Mouse (Mus musculus): ENCODE measurements around the gene Siglec1. TPM values are rescaled to one million over a fixed set of nuclear protein-coding genes. Genes with fewer than 3 reads are reported as not detected.
"Not testable (repeated sequence)": the region's sequence is repeated elsewhere in the genome, so short reads cannot be mapped to it uniquely, and the experiment has no call there.

The Siglec1 gene
- polyA plus RNA-seq, 1 experiment from 2014 or later: 0.13 TPM

GRCm38 (mm10) chr2:131044354-131044852 lies 42.2 kb downstream of the Siglec1 start:
- peaks cover 10% of the 10 kb centered on the region for H3K27me3 ChIP-seq (replicated peaks; ENCODE audit: control insufficient read depth, insufficient read depth, low read length)
- no peak overlapping the region for H3K9ac ChIP-seq (replicated peaks; ENCODE audit: low read depth, low read length)
- H3K4me2 ChIP-seq (ENCODE audit: low read length): no peak overlapping the region
- H3K9me3 ChIP-seq (ENCODE audit: control insufficient read depth, low read length): no peaks in the 10 kb centered on the region
- no peaks in the 10 kb centered on the region for H3K36me3 ChIP-seq (ENCODE audit: control insufficient read depth, insufficient read depth)
- H3K4me1 ChIP-seq (replicated peaks; ENCODE audit: control insufficient read depth, insufficient read depth, low read length): peaks cover 12% of the 10 kb centered on the region
- no peak overlapping the region for H3K4me3 ChIP-seq (replicated peaks; ENCODE audit: low read length)
- 9% methylated on average over 7 of the region's 7 CpGs for WGBS
- H3K27ac ChIP-seq (ENCODE audit: low read length): no peak overlapping the region
- ATAC-seq: no peak

GRCm38 (mm10) chr2:131042988-131043387 lies 43.6 kb downstream of the Siglec1 start, which contains the start of gene Gfra4:
Gene Gfra4 (minus strand): TSS chr2:131043088.
- no peak for ATAC-seq
- no peak within 1 kb of the TSS; the same call in 1 of the 2 replicates for H3K4me3 ChIP-seq (replicated peaks; ENCODE audit: low read length)
- no peak within 1 kb of the TSS for H3K27ac ChIP-seq (ENCODE audit: low read length)
- H3K9ac ChIP-seq (replicated peaks; ENCODE audit: low read depth, low read length): peak within 1 kb of the TSS; percentile 83; the same call in 1 of the 2 replicates
- H3K36me3 ChIP-seq (ENCODE audit: control insufficient read depth, insufficient read depth): no peaks in the 10 kb centered on the region
- WGBS: 75% methylated on average over 2 of the region's 2 CpGs
- peaks cover 12% of the 10 kb centered on the region for H3K4me1 ChIP-seq (replicated peaks; ENCODE audit: control insufficient read depth, insufficient read depth, low read length)
- no peaks in the 10 kb centered on the region for H3K9me3 ChIP-seq (ENCODE audit: control insufficient read depth, low read length)
- H3K4me2 ChIP-seq (ENCODE audit: low read length): peak within 1 kb of the TSS; percentile 83
- H3K27me3 ChIP-seq (replicated peaks; ENCODE audit: control insufficient read depth, insufficient read depth, low read length): peaks cover 10% of the 10 kb centered on the region

- Histone ChIP-seq H3K9me3 (ENCODE audit: control insufficient read depth, low read length) (no peaks in the 10 kb centered on the region), H3K27me3 (replicated peaks; ENCODE audit: control insufficient read depth, insufficient read depth, low read length) (peaks cover 10% of the 10 kb centered on the region), H3K36me3 (ENCODE audit: control insufficient read depth, insufficient read depth) (no peaks in the 10 kb centered on the region), H3K4me2 (ENCODE audit: low read length) (peak overlapping the region; percentile 83), H3K4me1 (replicated peaks; ENCODE audit: control insufficient read depth, insufficient read depth, low read length) (peaks cover 18% of the 10 kb centered on the region), H3K9ac (replicated peaks; ENCODE audit: low read depth, low read length) (peak overlapping the region; percentile 83), H3K27ac (ENCODE audit: low read length) (peak overlapping the region; percentile 44; the same call in 1 of the 2 replicates), H3K4me3 (replicated peaks; ENCODE audit: low read length) (peak overlapping the region; percentile 68)
- 3% methylated on average over 110 of the region's 115 CpGs for WGBS
- ATAC-seq: peak; percentile 91
These were observed 45.4 kb downstream of the Siglec1 start for GRCm38 (mm10) chr2:131040854-131041825.

- no peak for ATAC-seq
- no peaks in the 10 kb centered on the region for H3K36me3 ChIP-seq (ENCODE audit: control insufficient read depth, insufficient read depth)
- no peak overlapping the region for H3K4me3 ChIP-seq (replicated peaks; ENCODE audit: low read length)
- H3K27me3 ChIP-seq (replicated peaks; ENCODE audit: control insufficient read depth, insufficient read depth, low read length): peaks cover 10% of the 10 kb centered on the region
- H3K27ac ChIP-seq (ENCODE audit: low read length): no peak overlapping the region
- no peak overlapping the region for H3K9ac ChIP-seq (replicated peaks; ENCODE audit: low read depth, low read length)
- H3K4me2 ChIP-seq (ENCODE audit: low read length): no peak overlapping the region
- H3K9me3 ChIP-seq (ENCODE audit: control insufficient read depth, low read length): peaks cover 2% of the 10 kb centered on the region; the same call in 1 of the 2 replicates
- WGBS: 77% methylated on average over 5 of the region's 5 CpGs
- H3K4me1 ChIP-seq (replicated peaks; ENCODE audit: control insufficient read depth, insufficient read depth, low read length): peaks cover 18% of the 10 kb centered on the region
These were observed 47.9 kb downstream of the Siglec1 start for GRCm38 (mm10) chr2:131038675-131039074.

- H3K9ac ChIP-seq (replicated peaks; ENCODE audit: low read depth, low read length): no peak overlapping the region
- H3K27me3 ChIP-seq (replicated peaks; ENCODE audit: control insufficient read depth, insufficient read depth, low read length): peaks cover 10% of the 10 kb centered on the region
- H3K27ac ChIP-seq (ENCODE audit: low read length): no peak overlapping the region
- H3K4me2 ChIP-seq (ENCODE audit: low read length): no peak overlapping the region
- no peak overlapping the region for H3K4me3 ChIP-seq (replicated peaks; ENCODE audit: low read length)
- H3K9me3 ChIP-seq (ENCODE audit: control insufficient read depth, low read length): peaks cover 5% of the 10 kb centered on the region; the same call in 1 of the 2 replicates
- 93% methylated on average over 6 of the region's 6 CpGs for WGBS
- H3K4me1 ChIP-seq (replicated peaks; ENCODE audit: control insufficient read depth, insufficient read depth, low read length): peaks cover 18% of the 10 kb centered on the region
- ATAC-seq: no peak
- H3K36me3 ChIP-seq (ENCODE audit: control insufficient read depth, insufficient read depth): no peaks in the 10 kb centered on the region
These were observed 48.4 kb downstream of the Siglec1 start for GRCm38 (mm10) chr2:131038197-131038596.

GRCm38 (mm10) chr2:131037226-131037990 lies 49.2 kb downstream of the Siglec1 start:
- peaks cover 5% of the 10 kb centered on the region; the same call in 1 of the 2 replicates for H3K9me3 ChIP-seq (ENCODE audit: control insufficient read depth, low read length)
- no peak overlapping the region for H3K4me3 ChIP-seq (replicated peaks; ENCODE audit: low read length)
- H3K27ac ChIP-seq (ENCODE audit: low read length): no peak overlapping the region
- ATAC-seq: no peak
- peaks cover 10% of the 10 kb centered on the region for H3K27me3 ChIP-seq (replicated peaks; ENCODE audit: control insufficient read depth, insufficient read depth, low read length)
- H3K4me2 ChIP-seq (ENCODE audit: low read length): no peak overlapping the region
- WGBS: 53% methylated on average over 17 of the region's 17 CpGs
- H3K4me1 ChIP-seq (replicated peaks; ENCODE audit: control insufficient read depth, insufficient read depth, low read length): peaks cover 18% of the 10 kb centered on the region
- H3K9ac ChIP-seq (replicated peaks; ENCODE audit: low read depth, low read length): no peak overlapping the region; the same call in 1 of the 2 replicates
- no peaks in the 10 kb centered on the region for H3K36me3 ChIP-seq (ENCODE audit: control insufficient read depth, insufficient read depth)

- no peak overlapping the region for H3K27ac ChIP-seq (ENCODE audit: low read length)
- peaks cover 7% of the 10 kb centered on the region for H3K27me3 ChIP-seq (replicated peaks; ENCODE audit: control insufficient read depth, insufficient read depth, low read length)
- H3K9ac ChIP-seq (replicated peaks; ENCODE audit: low read depth, low read length): no peak overlapping the region
- no peak for ATAC-seq
- no peak overlapping the region for H3K4me2 ChIP-seq (ENCODE audit: low read length)
- peaks cover 18% of the 10 kb centered on the region for H3K4me1 ChIP-seq (replicated peaks; ENCODE audit: control insufficient read depth, insufficient read depth, low read length)
- H3K4me3 ChIP-seq (replicated peaks; ENCODE audit: low read length): no peak overlapping the region
- H3K36me3 ChIP-seq (ENCODE audit: control insufficient read depth, insufficient read depth): no peaks in the 10 kb centered on the region
- H3K9me3 ChIP-seq (ENCODE audit: control insufficient read depth, low read length): peaks cover 5% of the 10 kb centered on the region; the same call in 1 of the 2 replicates
These were observed 49.8 kb downstream of the Siglec1 start for GRCm38 (mm10) chr2:131036757-131037156.

GRCm38 (mm10) chr2:131036343-131036742 lies 50.2 kb downstream of the Siglec1 start:
- Histone ChIP-seq H3K4me3 (replicated peaks; ENCODE audit: low read length) (no peak overlapping the region), H3K36me3 (ENCODE audit: control insufficient read depth, insufficient read depth) (no peaks in the 10 kb centered on the region), H3K27me3 (replicated peaks; ENCODE audit: control insufficient read depth, insufficient read depth, low read length) (peaks cover 7% of the 10 kb centered on the region), H3K9ac (replicated peaks; ENCODE audit: low read depth, low read length) (no peak overlapping the region), H3K27ac (ENCODE audit: low read length) (no peak overlapping the region), H3K4me1 (replicated peaks; ENCODE audit: control insufficient read depth, insufficient read depth, low read length) (peaks cover 16% of the 10 kb centered on the region), H3K9me3 (ENCODE audit: control insufficient read depth, low read length) (peaks cover 5% of the 10 kb centered on the region; the same call in 1 of the 2 replicates), H3K4me2 (ENCODE audit: low read length) (no peak overlapping the region)
- no peak for ATAC-seq
- 97% methylated on average over 2 of the region's 2 CpGs for WGBS

- not testable (repeated sequence) for H3K4me3 ChIP-seq (replicated peaks; ENCODE audit: low read length); ATAC-seq; H3K4me2 ChIP-seq (ENCODE audit: low read length); H3K9me3 ChIP-seq (ENCODE audit: control insufficient read depth, low read length); H3K9ac ChIP-seq (replicated peaks; ENCODE audit: low read depth, low read length); H3K27ac ChIP-seq (ENCODE audit: low read length); H3K36me3 ChIP-seq (ENCODE audit: control insufficient read depth, insufficient read depth); H3K4me1 ChIP-seq (replicated peaks; ENCODE audit: control insufficient read depth, insufficient read depth, low read length); H3K27me3 ChIP-seq (replicated peaks; ENCODE audit: control insufficient read depth, insufficient read depth, low read length)
- 61% methylated on average over 1 of the region's 1 CpGs for WGBS
These were observed 55.2 kb downstream of the Siglec1 start for GRCm38 (mm10) chr2:131031406-131031805.
